Mouse (Mus musculus): Measurements from ENCODE around the gene Ssbp3. TPM values are rescaled to one million over a fixed set of nuclear protein-coding genes. Genes with fewer than 3 reads are reported as not detected.
A peak's percentile ranks its signal among the peaks of the same experiment; 100 is the strongest.

Ssbp3 gene
- polyA plus RNA-seq, 1 experiment = 257 TPM

GRCm38 (mm10) chr4:106980669-106981068, 70.2 kb downstream of the Ssbp3 start:
- TF ChIP-seq POLR2A (IDR thresholded peaks at IDR 0.05; ENCODE audit: borderline replicate concordance, extremely low read depth, insufficient read depth, insufficient read length, poor library complexity, severe bottlenecking) (no peak), CTCF (IDR thresholded peaks at IDR 0.05; ENCODE audit: borderline replicate concordance, extremely low read depth, insufficient read depth, insufficient read length) (no peak)
- no peak for DNase-seq (ENCODE audit: low read depth)

- no peak for DNase-seq (ENCODE audit: low read depth)
- TF ChIP-seq POLR2A (IDR thresholded peaks at IDR 0.05; ENCODE audit: borderline replicate concordance, extremely low read depth, insufficient read depth, insufficient read length, poor library complexity, severe bottlenecking) (no peak), CTCF (IDR thresholded peaks at IDR 0.05; ENCODE audit: borderline replicate concordance, extremely low read depth, insufficient read depth, insufficient read length) (no peak)
Observed at GRCm38 (mm10) chr4:106981385-106982103, 71.0 kb downstream of the Ssbp3 start.

GRCm38 (mm10) chr4:106982344-106983121, 72.0 kb downstream of the Ssbp3 start:
- DNase-seq (ENCODE audit: low read depth) = no peak
- no peak for TF ChIP-seq CTCF (IDR thresholded peaks at IDR 0.05; ENCODE audit: borderline replicate concordance, extremely low read depth, insufficient read depth, insufficient read length)
- TF ChIP-seq POLR2A (IDR thresholded peaks at IDR 0.05; ENCODE audit: borderline replicate concordance, extremely low read depth, insufficient read depth, insufficient read length, poor library complexity, severe bottlenecking) = no peak

GRCm38 (mm10) chr4:106983908-106984515, 73.5 kb downstream of the Ssbp3 start:
- TF ChIP-seq POLR2A (IDR thresholded peaks at IDR 0.05; ENCODE audit: borderline replicate concordance, extremely low read depth, insufficient read depth, insufficient read length, poor library complexity, severe bottlenecking) (no peak), CTCF (IDR thresholded peaks at IDR 0.05; ENCODE audit: borderline replicate concordance, extremely low read depth, insufficient read depth, insufficient read length) (no peak)
- peak; percentile 89 for DNase-seq (ENCODE audit: low read depth)

- DNase-seq (ENCODE audit: low read depth) = peak; percentile 90
- TF ChIP-seq POLR2A (IDR thresholded peaks at IDR 0.05; ENCODE audit: borderline replicate concordance, extremely low read depth, insufficient read depth, insufficient read length, poor library complexity, severe bottlenecking) (no peak), CTCF (IDR thresholded peaks at IDR 0.05; ENCODE audit: borderline replicate concordance, extremely low read depth, insufficient read depth, insufficient read length) (no peak)
Observed at GRCm38 (mm10) chr4:106985289-106985688, 74.8 kb downstream of the Ssbp3 start.

GRCm38 (mm10) chr4:106985899-106986832, 75.7 kb downstream of the Ssbp3 start:
- DNase-seq (ENCODE audit: low read depth) = no peak
- no peak for TF ChIP-seq CTCF (IDR thresholded peaks at IDR 0.05; ENCODE audit: borderline replicate concordance, extremely low read depth, insufficient read depth, insufficient read length)
- no peak for TF ChIP-seq POLR2A (IDR thresholded peaks at IDR 0.05; ENCODE audit: borderline replicate concordance, extremely low read depth, insufficient read depth, insufficient read length, poor library complexity, severe bottlenecking)

- peak; percentile 75 for DNase-seq (ENCODE audit: low read depth)
- TF ChIP-seq CTCF (IDR thresholded peaks at IDR 0.05; ENCODE audit: borderline replicate concordance, extremely low read depth, insufficient read depth, insufficient read length) (peak; percentile 58), POLR2A (IDR thresholded peaks at IDR 0.05; ENCODE audit: borderline replicate concordance, extremely low read depth, insufficient read depth, insufficient read length, poor library complexity, severe bottlenecking) (no peak)
Observed at GRCm38 (mm10) chr4:106987725-106988364, 77.3 kb downstream of the Ssbp3 start.

GRCm38 (mm10) chr4:106988886-106989225, 78.4 kb downstream of the Ssbp3 start:
- TF ChIP-seq CTCF (IDR thresholded peaks at IDR 0.05; ENCODE audit: borderline replicate concordance, extremely low read depth, insufficient read depth, insufficient read length) = no peak
- TF ChIP-seq POLR2A (IDR thresholded peaks at IDR 0.05; ENCODE audit: borderline replicate concordance, extremely low read depth, insufficient read depth, insufficient read length, poor library complexity, severe bottlenecking) = no peak
- DNase-seq (ENCODE audit: low read depth) = no peak

- TF ChIP-seq POLR2A (IDR thresholded peaks at IDR 0.05; ENCODE audit: borderline replicate concordance, extremely low read depth, insufficient read depth, insufficient read length, poor library complexity, severe bottlenecking) (no peak), CTCF (IDR thresholded peaks at IDR 0.05; ENCODE audit: borderline replicate concordance, extremely low read depth, insufficient read depth, insufficient read length) (peak; percentile 77; the same call in 1 of the 2 replicates)
- DNase-seq (ENCODE audit: low read depth) = peak; percentile 91
Observed at GRCm38 (mm10) chr4:106989226-106989983, 78.9 kb downstream of the Ssbp3 start.

Measured in brain, embryonic 14.5 days (tissue).